Mouse (Mus musculus) heart, postnatal 0 days (tissue): ENCODE results near the gene Ripply1.

Source experiments
- CTCF ChIP-seq: IDR thresholded peaks from 2 replicates; pipeline ENCODE4 v1.5.1; 2016; ENCODE audit warnings: antibody characterized with exemption, control low read depth, low read depth
- EP300 ChIP-seq: IDR thresholded peaks from 2 replicates; pipeline ENCODE4 v1.6.1; 2016; ENCODE audit warnings: antibody characterized with exemption, low read depth

- peak; percentile 54 for TF ChIP-seq CTCF
- TF ChIP-seq EP300, result no peak
These were observed 30.3 kb downstream of the Ripply1 start for GRCm38 (mm10) chrX:139751855-139752254.
